Mouse (Mus musculus) intestine, embryonic 14.5 days (tissue): ENCODE data around the gene Rsph3b. TPM values are rescaled to one million over a fixed set of nuclear protein-coding genes. Genes with fewer than 3 reads are reported as not detected.
"Not testable (repeated sequence)": the region's sequence is repeated elsewhere in the genome, so short reads cannot be mapped to it uniquely, and the experiment has no call there.

Experiments used
- ATAC-seq: fragments of 200-750 bp; cut with Nextera tagmentation; replicated peaks from 2 replicates; pipeline ENCODE4 v1.8.0; 2017; ENCODE audit warnings: low read depth, moderate number of reproducible peaks, moderate TSS enrichment, moderate library complexity; ENCODE audit not compliant: low FRiP score, low TSS enrichment
- DNase-seq: peaks from one replicate; pipeline ENCODE4 v3.0.0-alpha.2; 2018; ENCODE audit warnings: low spot score
- H3K27ac ChIP-seq: fragments of 300-500 bp; sonication (generic); 2 replicates; pipeline ENCODE4 v1.5.1; 2014; ENCODE audit warnings: low read depth, mild to moderate bottlenecking, control low read depth
- H3K27me3 ChIP-seq: fragments of 300-500 bp; sonication (generic); replicated peaks from 2 replicates; pipeline ENCODE4 v1.6.1; 2014; ENCODE audit warnings: low read length, control low read depth; ENCODE audit not compliant: control insufficient read depth, insufficient read depth
- H3K36me3 ChIP-seq: fragments of 300-500 bp; sonication (generic); 2 replicates; pipeline ENCODE4 v1.6.1; 2014; ENCODE audit warnings: low read length, control low read depth; ENCODE audit not compliant: control insufficient read depth, insufficient read depth
- H3K4me1 ChIP-seq: fragments of 300-500 bp; sonication (generic); replicated peaks from 2 replicates; pipeline ENCODE4 v1.6.1; 2014; ENCODE audit warnings: low read length, control low read depth, mixed read lengths; ENCODE audit not compliant: control insufficient read depth, insufficient read depth
- H3K4me2 ChIP-seq: fragments of 300-500 bp; sonication (generic); 2 replicates; pipeline ENCODE4 v1.6.1; 2014; ENCODE audit warnings: low read length
- H3K4me3 ChIP-seq: fragments of 300-500 bp; sonication (generic); 2 replicates; pipeline ENCODE4 v1.5.1; 2014; ENCODE audit warnings: low read depth, low read length, control low read depth, mixed read lengths
- H3K9ac ChIP-seq: fragments of 300-500 bp; sonication (generic); 2 replicates; pipeline ENCODE4 v1.6.1; 2014; ENCODE audit warnings: mild to moderate bottlenecking, low read length
- H3K9me3 ChIP-seq: fragments of 300-500 bp; sonication (generic); 2 replicates; pipeline ENCODE4 v1.6.1; 2016; ENCODE audit warnings: low read length, control low read depth; ENCODE audit not compliant: control insufficient read depth
- WGBS: fragments of 180-500 bp; shearing (Covaris S2); extraction: QIAGEN DNeasy Blood & Tissue Kit; methylation state at CpG from one replicate; pipeline ENCODE4 v1.1.7; 2014; 5-methylcytosine and 5-hydroxymethylcytosine counted together
- polyA plus RNA-seq: library from polyadenylated mRNA; unstranded; fragments of >200 nt; fragmentation: Nextera tagmentation; extraction: Ambion mirVana; gene quantifications from 2 replicates; pipeline ENCODE4 v1.2.1, GENCODE M21; 2014

Rsph3b gene
- polyA plus RNA-seq, 1 experiment from 2014 or later: 42.6 TPM

GRCm38 (mm10) chr17:6960776-6961175 lies 12.3 kb upstream of the Rsph3b start, which contains the start of gene Tagap1:
TSS of gene Tagap1 (minus strand) at chr17:6961156.
- not testable (repeated sequence) for H3K27ac ChIP-seq, ATAC-seq, H3K9me3 ChIP-seq, H3K36me3 ChIP-seq, H3K4me1 ChIP-seq, H3K27me3 ChIP-seq
- peak; percentile 62 for DNase-seq
- Histone ChIP-seq H3K4me3 (peak within 1 kb of the TSS; percentile 39), H3K9ac (peak within 1 kb of the TSS; percentile 51), H3K4me2 (peak within 1 kb of the TSS; percentile 43)
- under 1% methylated on average over 37 of the region's 51 CpGs for WGBS

GRCm38 (mm10) chr17:6960349-6960748 lies 11.9 kb upstream of the Rsph3b start:
- peak overlapping the region; percentile 43 for H3K4me2 ChIP-seq
- peak; percentile 44 for DNase-seq
- H3K4me3 ChIP-seq: peak overlapping the region; percentile 39
- H3K36me3 ChIP-seq, H3K27ac ChIP-seq, ATAC-seq, H3K27me3 ChIP-seq, H3K4me1 ChIP-seq, H3K9me3 ChIP-seq: not testable (repeated sequence)
- H3K9ac ChIP-seq: peak overlapping the region; percentile 51
- under 1% methylated on average over 12 of the region's 12 CpGs for WGBS

GRCm38 (mm10) chr17:6959543-6960259 lies 11.2 kb upstream of the Rsph3b start:
- ATAC-seq, H3K9me3 ChIP-seq, H3K4me1 ChIP-seq, H3K9ac ChIP-seq, H3K27ac ChIP-seq, H3K36me3 ChIP-seq, DNase-seq, H3K27me3 ChIP-seq: not testable (repeated sequence)
- 57% methylated on average over 5 of the region's 6 CpGs for WGBS
- Histone ChIP-seq H3K4me3 (peak overlapping the region; percentile 39; the same call in 1 of the 2 replicates), H3K4me2 (peak overlapping the region; percentile 43)

GRCm38 (mm10) chr17:6958881-6959280 lies 10.4 kb upstream of the Rsph3b start:
- DNase-seq: peak; percentile 33
- not testable (repeated sequence) for H3K36me3 ChIP-seq, H3K9me3 ChIP-seq, H3K4me3 ChIP-seq, H3K4me2 ChIP-seq, H3K9ac ChIP-seq, ATAC-seq, H3K4me1 ChIP-seq, H3K27ac ChIP-seq, H3K27me3 ChIP-seq
- 63% methylated on average over 5 of the region's 8 CpGs for WGBS

- WGBS: 11% methylated on average over 7 of the region's 9 CpGs
- H3K4me3 ChIP-seq: peak overlapping the region; percentile 49
- H3K36me3 ChIP-seq, H3K27me3 ChIP-seq, DNase-seq, H3K4me1 ChIP-seq, H3K9me3 ChIP-seq: not testable (repeated sequence)
- peak; percentile 52 for ATAC-seq
- H3K27ac ChIP-seq: peak overlapping the region; percentile 73; the same call in 1 of the 2 replicates
- H3K9ac ChIP-seq: peak overlapping the region; percentile 38
- peak overlapping the region; percentile 53 for H3K4me2 ChIP-seq
Observed at GRCm38 (mm10) chr17:6948769-6949228, 317 bp upstream of the Rsph3b start.

GRCm38 (mm10) chr17:6947637-6947983 lies 872 bp downstream of the Rsph3b start:
- H3K4me2 ChIP-seq: peak overlapping the region; percentile 53
- no CpG with 5 or more reads among the region's 8 CpGs for WGBS
- not testable (repeated sequence) for H3K27me3 ChIP-seq, H3K9me3 ChIP-seq, H3K4me1 ChIP-seq, H3K9ac ChIP-seq, DNase-seq, H3K36me3 ChIP-seq, H3K27ac ChIP-seq
- ATAC-seq: 0 out of 2 replicates have a peak, but pooled peaks have one; percentile 17
- peak overlapping the region; percentile 49; the same call in 1 of the 2 replicates for H3K4me3 ChIP-seq

GRCm38 (mm10) chr17:6942560-6942959 lies 5.9 kb downstream of the Rsph3b start:
- no CpG with 5 or more reads among the region's 4 CpGs for WGBS
- H3K4me2 ChIP-seq, H3K4me3 ChIP-seq, H3K27ac ChIP-seq, DNase-seq, H3K9me3 ChIP-seq, H3K36me3 ChIP-seq, H3K9ac ChIP-seq, H3K4me1 ChIP-seq, ATAC-seq, H3K27me3 ChIP-seq: not testable (repeated sequence)

- not testable (repeated sequence) for H3K9me3 ChIP-seq, H3K27me3 ChIP-seq, H3K9ac ChIP-seq, ATAC-seq, H3K4me2 ChIP-seq, H3K4me3 ChIP-seq, H3K4me1 ChIP-seq, H3K36me3 ChIP-seq, DNase-seq, H3K27ac ChIP-seq
- WGBS: 88% methylated on average over 6 of the region's 7 CpGs
Observed at GRCm38 (mm10) chr17:6931625-6932024, 16.9 kb downstream of the Rsph3b start.

GRCm38 (mm10) chr17:6920351-6920894 lies 28.1 kb downstream of the Rsph3b start:
- 82% methylated on average over 7 of the region's 7 CpGs for WGBS
- not testable (repeated sequence) for DNase-seq, H3K4me1 ChIP-seq, ATAC-seq, H3K9ac ChIP-seq, H3K4me3 ChIP-seq, H3K27me3 ChIP-seq, H3K36me3 ChIP-seq, H3K27ac ChIP-seq, H3K4me2 ChIP-seq, H3K9me3 ChIP-seq
